Mouse (Mus musculus) cerebellum, postnatal 4 days (tissue): ENCODE measurements around the gene Ccdc146.
"Not testable (repeated sequence)": the region's sequence is repeated elsewhere in the genome, so short reads cannot be mapped to it uniquely, and the experiment has no call there.

Experiments
- DNase-seq, 2 experiments: peaks; one replicate each; pipeline ENCODE4 v3.0.0; 2022; ENCODE audit warnings: low spot score in 2 of 2, mixed read lengths in 1 of 2

The Ccdc146 gene

DNA sequence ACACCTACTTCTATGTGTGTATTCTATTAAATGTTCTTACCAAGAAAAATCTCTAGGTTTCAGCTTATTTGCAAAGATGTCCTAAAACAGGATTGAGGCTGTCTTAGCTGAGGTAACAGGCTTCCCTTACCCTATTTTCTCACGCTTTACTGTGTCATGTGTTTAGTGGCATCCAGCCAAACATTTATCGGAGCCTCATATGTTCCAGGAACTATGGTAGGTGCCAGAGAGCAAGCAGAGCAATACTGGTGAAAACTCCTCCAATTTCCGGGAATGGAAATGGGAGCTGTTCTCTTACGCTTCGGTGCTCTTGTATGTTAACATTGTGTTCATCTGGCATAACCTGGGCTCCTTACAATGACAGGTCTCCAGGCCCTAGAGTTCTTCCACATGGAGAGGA lies 92.8 kb downstream of the Ccdc146 start:
- no peak for DNase-seq

DNA sequence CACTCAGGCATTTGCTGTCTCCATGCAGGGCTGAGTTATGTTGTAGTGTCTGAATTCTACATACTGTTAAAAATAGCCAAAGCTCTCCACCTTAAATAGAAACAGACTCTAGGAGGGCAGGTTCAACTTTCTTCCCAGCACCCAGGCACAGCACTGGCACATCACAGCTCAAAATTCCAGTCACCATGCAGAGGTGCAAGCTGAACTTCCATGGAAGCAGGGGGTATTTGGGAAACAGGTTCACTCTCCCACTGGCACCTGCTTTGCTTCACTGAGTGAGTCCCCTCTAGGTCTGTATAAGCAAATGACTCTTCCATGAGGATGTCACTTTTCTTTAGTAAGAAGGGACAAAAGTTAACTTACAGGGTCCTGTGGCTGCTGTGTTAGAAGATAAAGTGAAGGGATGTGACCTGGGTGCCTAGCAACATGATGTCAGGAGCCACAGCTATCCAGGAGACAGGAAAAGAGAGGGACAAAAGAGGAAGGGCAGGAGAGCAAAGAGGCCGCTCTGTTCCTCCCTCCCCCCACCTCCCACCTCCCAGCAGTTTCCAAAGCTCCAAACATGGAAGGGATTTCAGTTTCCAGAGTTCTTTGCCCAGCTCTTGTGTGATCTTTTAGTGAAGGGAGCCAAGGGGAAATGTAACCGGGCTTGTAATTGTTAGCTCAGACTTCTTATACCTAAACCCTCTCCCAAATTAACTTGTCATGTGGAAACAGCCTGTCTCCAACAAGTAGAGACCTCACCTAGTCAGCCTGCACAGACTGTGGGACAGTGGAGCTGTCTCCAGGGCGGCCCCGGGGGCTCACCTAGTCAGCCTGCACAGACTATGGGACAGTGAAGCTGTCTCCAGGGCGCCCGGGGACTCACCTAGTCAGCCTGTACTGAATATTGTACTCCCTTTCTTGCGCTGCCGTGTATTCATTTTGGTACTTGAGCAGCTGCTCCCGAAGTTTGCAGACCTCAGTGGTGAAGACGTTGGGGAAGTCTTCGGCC lies 94.5 kb downstream of the Ccdc146 start:
- DNase-seq: no peak

DNA sequence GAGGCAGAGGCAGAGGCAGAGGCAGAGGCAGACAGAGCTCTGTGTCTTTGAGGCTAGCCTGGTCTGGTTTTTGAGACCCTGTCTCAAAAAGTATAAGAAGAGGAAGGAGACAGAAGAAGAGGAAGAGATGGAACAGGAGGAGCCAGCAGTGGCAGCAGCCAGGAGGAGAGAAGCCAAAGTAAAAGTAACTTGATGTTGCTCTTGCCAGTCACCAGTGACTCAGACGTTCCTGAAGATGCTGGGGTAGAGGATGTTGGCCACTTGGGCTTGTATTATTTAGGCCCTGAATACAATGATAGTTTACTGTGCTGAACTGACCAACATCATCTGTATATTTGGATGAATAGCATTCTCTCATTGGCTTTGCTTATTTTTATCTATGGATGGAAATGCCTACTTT lies 95.9 kb downstream of the Ccdc146 start:
- no peak for DNase-seq

DNA sequence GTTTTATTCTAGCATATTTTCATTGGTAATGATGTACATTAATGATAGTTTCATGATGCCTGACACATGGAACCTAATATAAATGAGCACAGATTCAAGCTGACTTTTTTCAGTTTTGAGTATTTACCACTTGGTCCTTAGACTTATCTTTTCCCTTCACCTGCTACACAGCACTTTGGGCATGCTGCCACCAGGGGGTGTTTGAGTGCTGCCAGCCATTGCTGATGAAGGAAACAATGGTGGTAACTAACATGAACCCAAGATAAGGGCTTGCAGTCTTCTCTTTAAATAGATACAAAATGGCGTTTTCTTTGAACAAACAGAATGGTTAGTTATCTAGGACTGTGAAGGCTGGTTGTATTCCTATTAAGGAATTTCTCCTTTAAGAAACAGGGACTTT lies 98.0 kb downstream of the Ccdc146 start:
- DNase-seq: peak in 1 of 2 experiments; percentile 32

DNA sequence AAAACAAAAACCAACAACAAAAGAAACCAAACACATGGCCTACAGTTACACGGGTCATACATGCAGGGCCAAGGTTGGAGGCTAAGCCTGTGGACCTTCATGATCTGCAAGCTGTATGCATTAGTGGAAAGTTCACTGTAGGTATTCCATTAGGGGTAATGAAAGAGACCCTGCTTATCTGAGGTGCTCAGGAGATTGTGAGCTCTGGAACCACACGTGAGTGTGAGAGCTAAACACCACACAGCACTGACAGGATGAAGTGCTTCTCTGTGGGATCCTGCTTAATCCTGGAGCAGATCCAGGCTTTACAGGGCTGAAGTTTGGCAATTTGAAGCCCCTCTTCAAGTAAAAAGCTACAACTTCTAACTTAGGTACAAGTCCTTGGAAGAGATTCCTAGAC lies 104.3 kb downstream of the Ccdc146 start:
- no peak for DNase-seq

DNA sequence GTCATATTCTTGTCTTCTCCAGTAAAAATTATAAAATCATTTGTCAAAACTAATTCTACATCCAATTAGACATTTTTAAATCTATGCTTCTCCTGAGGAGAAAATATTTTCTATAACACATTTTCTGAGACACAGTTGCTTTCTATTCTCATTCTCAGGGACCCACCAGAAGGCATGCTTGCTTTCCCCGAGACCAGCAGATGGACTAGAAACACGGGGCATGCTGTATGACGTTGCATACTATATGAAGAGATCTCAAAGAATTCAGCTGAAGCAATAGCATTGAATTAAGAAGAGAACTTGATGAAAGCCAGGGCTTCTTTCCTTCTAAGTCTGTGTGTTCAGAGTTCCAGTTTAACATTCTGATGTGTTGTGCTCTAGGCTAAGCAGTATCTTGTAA lies 109.8 kb downstream of the Ccdc146 start:
- no peak for DNase-seq

DNA sequence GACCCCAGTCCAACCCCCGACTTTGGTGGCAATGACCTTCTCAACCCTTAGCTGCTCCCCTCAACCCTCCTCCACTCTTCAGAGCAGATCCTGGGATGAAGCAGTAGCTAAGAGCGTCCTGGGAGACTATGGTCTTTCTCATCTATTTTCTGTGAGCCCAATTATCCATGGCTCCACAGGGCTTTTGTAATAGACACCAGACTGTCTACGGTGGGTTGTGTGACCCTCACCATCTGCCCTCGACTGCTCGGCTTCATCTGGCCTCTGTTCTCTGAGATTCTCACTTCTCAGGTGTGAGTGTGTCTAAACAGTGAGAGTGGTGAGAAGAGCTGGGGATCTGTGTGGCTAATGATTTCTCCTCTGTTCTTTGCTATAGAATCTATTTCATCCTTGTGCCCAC lies 117.3 kb downstream of the Ccdc146 start:
- DNase-seq: no peak

DNA sequence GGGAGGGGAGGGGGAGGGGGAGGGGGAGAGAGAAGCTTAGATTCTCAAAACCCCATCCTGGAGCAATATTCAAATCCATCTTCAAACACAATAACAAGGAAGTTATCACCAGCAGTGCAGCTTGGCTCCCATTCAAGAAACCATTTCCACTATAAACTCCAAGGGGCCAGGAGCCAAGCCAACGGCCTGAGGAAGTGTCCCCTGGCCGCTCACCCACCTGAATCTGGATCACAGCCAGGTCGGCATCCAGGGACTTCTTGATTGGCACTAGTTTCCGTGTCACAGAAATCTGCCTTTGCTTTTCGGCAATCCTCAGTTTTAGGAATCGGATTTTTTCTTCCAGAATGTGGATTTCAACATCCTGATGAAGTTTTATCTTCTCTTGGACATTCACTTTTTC lies 123.5 kb downstream of the Ccdc146 start:
- DNase-seq: peak in 1 of 2 experiments; percentile 13

DNA sequence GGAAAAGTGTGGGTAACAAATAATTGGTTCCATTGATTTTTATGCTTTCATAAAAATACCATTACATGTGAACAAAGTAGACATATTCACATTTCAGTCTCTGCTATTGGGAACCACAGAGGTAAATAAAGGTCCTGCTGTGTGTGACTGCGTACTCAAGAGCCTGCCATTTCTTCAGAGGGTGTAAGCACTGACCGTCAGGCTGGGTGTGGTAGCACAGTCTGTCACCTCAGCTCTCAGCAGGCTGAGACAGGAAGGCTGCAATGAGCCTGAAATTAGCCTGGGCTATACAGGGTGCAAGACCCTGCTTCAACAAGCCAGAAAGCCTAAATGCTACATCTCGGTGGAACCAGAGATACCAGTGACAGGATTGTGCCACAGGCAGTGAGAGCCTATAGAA lies 124.4 kb downstream of the Ccdc146 start:
- no peak for DNase-seq

DNA sequence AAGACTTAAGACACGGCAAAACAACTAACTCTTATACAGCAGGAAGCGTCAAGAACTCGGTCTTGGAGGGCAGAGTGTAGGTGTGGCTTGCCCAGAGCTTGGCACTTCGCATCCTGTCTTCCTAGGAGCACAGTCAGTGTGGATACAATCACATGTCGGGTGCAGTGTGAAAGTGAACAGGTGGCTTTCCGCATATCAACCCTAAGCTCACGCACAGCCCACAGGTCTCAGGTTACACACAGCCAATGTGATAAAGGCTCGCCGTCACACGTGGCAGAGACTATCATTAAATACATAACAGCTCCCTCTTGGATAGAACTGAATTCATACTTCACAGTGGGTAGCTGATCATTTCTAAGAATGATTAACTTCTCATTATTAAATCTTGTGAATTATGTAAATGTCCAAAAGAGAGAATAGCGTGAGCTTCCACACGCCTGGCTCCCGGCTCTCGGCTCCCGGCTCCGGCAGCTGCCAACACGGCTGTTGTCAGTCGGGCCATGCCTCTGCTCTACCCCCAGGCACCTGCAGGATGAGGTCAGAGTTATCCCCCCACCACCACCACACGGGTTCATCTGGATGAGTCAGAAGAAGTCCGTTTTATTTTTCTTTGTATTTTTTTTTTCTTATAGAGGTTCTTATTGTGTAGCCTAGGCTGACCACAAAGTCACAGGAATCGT lies 125.3 kb downstream of the Ccdc146 start:
- DNase-seq: no peak

DNA sequence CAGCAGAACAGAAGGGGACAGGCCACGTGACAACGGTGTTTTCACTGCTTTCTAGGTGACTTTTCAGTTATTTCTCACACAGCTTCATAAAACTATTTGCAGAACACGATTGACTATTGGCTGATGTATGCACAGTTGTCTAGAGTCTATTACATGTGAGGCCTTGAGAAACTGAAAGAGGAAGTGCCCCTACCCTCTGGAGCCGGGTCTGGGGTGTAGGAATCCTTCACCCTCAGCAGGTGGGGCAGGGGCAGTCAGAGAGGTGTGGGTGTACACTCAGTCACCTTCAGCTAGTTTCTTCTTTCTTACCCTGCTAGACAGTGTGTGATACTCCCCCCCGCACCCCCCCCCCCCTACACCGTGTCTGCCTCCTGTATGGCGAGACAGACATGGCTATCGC lies 128.8 kb downstream of the Ccdc146 start:
- no peak for DNase-seq

DNA sequence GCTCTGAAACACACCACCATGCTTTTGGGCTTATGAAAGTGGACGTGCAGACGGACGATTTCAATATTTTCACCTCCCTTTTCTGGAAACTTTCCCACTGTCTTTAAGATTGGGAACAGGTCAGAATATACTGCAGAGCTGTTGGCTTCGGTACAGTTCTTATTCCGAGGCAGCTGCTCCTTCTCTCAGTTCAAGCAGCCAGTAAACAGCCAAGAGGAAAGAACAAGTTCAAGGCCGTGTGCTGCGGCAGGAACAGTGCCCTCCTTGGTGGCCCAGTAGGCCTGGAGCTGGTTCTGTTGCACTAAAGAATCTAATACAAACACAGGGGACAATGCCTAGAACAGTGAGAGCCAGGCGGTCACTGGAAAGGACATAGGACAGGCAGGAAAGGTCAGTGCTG lies 133.9 kb downstream of the Ccdc146 start:
- DNase-seq: no peak

DNA sequence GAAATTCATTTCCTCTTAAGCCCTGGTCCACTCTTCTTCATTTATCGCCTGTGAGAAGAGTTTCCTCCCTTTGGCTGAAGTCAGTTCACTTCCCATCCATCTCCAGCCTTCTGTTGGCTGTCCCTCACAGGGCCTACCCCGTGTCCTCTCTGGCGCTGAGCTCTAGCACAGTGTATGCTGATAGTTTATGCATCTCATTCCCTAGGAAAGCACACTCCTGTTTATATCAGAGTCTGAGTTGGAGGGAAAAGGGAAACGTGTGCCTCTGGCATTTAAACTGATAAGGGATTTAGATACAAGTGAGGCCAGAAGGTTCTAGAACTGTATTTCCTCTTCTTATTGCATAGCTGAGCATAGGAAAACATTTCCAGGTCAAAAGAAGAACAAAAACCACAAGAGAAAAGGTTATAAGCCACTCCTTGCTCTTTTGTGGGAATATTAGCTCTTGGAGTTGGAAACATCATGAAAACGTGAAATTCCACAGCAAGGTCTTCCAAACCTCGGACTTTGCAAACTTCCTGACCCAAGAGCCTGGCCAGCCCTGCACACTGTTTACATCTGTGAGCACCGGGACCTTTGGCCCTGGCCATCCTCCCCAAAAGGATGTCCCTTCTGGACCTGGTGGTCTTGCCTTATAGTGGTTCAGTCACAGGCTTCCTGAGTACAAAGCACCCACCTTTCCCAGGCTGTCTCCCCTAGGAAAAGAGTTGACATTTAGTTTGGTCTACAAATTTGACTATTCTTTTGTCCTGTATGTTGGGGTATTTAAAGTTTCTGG lies 135.6 kb downstream of the Ccdc146 start:
- no peak for DNase-seq

DNA sequence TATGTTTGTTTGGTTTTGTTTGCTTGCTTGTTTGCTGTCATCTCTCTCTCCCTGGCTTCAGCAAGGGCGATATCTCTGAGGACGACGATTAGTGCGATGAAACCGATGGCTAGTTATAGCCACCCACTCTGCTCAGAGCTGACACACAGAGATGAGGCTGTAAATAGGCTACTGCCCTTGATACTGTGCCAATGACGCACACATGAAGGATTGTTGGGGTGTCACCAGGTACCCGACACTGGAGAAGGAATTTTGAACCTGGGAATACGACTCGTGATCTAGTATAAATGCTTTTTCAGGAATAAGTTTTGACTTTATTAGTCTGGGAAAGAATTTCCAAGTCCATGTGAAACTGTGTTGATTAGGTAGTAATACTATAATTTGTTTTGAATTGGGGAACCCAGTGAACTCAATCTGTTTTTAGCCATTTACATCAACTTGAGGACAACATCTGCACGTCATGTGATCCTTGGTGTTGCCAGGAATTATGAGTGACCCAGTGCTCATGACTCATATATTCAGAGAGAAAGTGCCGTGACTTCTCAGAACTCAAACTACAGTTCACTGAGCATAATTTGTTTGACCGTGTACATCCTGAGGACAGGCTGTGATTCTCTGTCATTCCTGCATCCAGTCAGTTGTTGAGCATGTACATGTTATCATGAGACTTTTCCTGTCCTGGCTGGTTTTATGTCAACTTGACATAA lies 141.0 kb downstream of the Ccdc146 start:
- DNase-seq: no peak

DNA sequence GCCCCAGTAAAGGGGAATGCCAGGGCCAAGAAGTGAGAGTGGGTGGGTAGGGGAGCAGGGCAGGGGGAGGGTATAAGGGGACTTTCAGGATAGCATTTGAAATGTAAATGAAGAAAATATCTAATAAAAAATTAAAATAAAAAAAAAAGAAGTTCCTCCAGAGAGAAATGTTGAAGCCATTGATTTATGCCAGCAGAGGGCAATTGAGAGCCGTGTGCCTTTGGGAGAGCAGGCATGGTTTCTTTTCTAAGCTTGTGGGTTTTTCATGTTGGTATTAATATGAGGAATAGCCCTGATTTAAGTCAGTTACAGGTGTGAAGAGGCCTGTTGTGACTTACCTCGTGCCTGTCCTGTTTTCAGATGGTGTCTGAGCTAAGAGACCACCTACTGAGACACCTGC lies 146.8 kb downstream of the Ccdc146 start:
- not testable (repeated sequence) for DNase-seq

DNA sequence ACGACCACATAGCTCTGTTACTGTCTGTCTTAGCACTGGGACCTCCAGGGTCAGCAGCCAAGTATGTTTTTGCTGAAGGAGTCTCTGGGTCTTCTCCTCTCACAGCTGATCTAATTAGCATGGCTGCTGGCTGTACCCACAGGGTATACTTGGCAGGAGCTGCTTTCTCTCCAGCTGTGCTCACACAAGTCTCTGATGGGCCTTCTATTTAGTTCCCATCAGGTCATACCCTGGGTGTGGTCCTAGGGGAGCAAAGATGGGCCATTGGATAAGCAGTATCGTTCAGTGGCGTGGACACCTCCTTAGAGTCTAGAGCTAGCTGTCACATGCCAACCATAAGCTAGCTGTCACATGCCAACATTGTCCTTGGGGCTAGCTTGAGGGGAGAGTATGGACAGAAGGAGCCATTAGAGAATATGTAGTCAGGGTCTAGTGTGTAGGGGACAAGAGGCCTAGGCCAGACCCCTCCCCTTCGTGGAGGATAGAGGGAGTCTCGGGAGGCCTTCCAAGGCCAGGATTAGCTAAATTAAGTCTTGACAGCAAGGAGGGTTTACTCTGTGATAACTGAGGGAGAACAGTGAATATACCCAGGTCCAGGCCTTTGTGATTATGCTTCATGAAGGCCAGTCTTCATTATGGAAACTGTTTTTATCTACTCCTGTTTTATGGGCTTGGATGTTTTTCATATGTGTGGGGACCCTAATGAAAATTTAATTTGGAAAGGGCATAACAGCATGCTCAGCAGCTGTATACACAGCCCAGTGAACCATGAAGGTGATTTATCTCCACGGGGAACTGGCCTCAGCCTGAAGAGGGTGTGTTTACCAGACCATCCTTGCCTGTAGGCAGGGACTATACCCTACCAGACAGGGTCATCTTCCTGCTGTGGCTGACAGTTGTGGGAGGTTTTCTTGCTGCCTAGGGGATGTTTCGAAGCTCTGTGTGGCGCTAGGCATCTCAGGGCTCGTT lies 152.8 kb downstream of the Ccdc146 start:
- DNase-seq: no peak

DNA sequence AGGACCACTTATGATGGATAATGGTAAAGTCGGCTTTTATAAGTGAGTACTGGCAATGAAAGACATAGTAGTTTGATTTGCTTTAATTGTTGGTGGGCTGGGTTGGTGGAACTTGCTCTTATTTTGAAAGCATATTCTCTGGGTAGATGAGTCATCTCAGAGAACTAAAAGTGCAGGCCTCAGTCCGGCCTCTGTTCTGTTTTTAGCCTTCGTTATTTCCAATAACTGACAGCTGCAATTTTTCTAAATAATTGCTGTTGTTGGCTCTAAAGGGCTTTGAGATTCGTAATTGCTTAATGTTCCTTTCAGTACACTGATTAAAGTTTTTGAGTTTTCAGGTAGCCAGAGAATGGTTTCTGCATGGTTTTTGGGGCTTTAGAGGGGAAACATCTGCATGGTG lies 153.7 kb downstream of the Ccdc146 start:
- no peak for DNase-seq

DNA sequence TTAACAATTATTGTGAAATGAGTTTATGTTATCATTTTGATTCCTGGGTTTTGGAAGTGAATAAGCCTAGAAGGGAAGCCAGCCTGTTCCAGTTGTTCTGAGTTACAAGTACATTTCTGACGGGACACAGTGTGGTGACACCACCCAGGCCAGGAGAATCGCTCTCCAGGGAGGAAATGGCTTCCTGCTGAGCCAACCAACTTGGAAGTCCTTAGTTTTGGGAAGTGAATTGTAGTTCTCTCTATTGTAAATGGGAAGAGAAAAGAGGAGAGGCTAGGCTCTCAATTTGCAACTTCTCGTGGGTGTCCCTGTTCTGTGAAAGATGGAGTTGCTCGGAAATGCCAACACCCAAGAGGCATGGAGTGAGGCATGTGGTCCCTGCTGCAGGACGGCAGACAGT lies 155.0 kb downstream of the Ccdc146 start:
- DNase-seq: no peak

DNA sequence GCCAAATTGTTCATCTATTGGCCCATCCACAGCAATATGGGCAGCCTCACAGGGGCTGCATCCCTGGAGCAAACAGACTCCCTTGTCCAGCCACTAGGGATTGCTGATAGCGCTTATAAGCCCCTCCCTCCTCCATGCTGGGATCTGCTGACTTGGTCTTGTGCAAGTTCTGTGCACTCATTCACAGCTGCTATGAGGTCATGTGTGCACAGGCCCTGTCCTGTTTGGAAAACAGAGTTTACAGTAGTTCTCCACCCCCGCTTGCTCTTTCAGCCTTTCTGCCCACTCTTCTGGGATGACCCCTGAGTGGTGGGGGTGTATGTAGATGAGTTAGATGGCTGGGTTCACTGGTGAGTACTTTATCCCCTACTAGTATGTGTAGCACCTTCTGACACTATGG lies 157.4 kb downstream of the Ccdc146 start:
- no peak for DNase-seq

DNA sequence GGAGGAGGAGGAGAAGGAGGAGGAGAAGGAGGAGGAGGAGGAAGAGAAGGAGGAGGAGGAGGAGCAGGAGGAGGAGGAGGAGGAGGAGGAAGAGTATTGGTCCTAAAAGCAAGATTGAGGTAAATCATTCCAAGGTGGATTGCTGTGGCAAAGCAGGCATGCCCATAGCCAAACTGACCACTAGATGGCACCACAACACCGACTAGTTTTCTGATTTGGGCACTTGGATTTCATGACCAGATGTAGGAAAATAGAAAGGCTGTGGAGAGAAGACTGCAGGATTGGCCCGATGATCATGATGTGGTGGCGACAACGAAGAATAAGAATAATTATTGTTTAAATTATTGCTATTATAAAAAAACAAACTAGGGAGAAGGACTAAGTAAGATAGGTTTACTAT lies 159.4 kb downstream of the Ccdc146 start:
- peak; percentile 89 to 94 for DNase-seq
